Mouse (Mus musculus) liver, embryonic 11.5 days (tissue): ENCODE results near the gene Dip2c. TPM values are rescaled to one million over a fixed set of nuclear protein-coding genes. Genes with fewer than 3 reads are reported as not detected.

Experiments
- ATAC-seq: fragments of 200-750 bp; cut with Nextera tagmentation; replicated peaks from 2 replicates; pipeline ENCODE4 v1.8.0; 2017; ENCODE audit warnings: moderate number of reproducible peaks, mild to moderate bottlenecking, moderate TSS enrichment, moderate library complexity; ENCODE audit not compliant: low FRiP score
- DNase-seq: peaks from one replicate; pipeline ENCODE4 v3.0.0-alpha.2; 2017; ENCODE audit warnings: low spot score
- H3K27ac ChIP-seq: fragments of 300-500 bp; sonication (generic); 2 replicates; pipeline ENCODE4 v1.5.1; 2014; ENCODE audit warnings: mild to moderate bottlenecking, low read depth, low read length, control low read depth
- H3K27me3 ChIP-seq: fragments of 300-500 bp; sonication (generic); replicated peaks from 2 replicates; pipeline ENCODE4 v1.6.1; 2014; ENCODE audit warnings: low read length, mixed read lengths; ENCODE audit not compliant: control insufficient read depth, insufficient read depth
- H3K36me3 ChIP-seq: fragments of 300-500 bp; sonication (generic); 2 replicates; pipeline ENCODE4 v1.6.1; 2014; ENCODE audit warnings: mild to moderate bottlenecking, low read length, moderate library complexity, mixed read lengths; ENCODE audit not compliant: control insufficient read depth, insufficient read depth
- H3K4me1 ChIP-seq: fragments of 300-500 bp; sonication (generic); replicated peaks from 2 replicates; pipeline ENCODE4 v1.6.1; 2014; ENCODE audit warnings: low read length, mixed read lengths; ENCODE audit not compliant: control insufficient read depth, insufficient read depth
- H3K4me2 ChIP-seq: fragments of 300-500 bp; sonication (generic); 2 replicates; pipeline ENCODE4 v1.6.1; 2014; ENCODE audit warnings: mild to moderate bottlenecking, control low read depth, moderate library complexity
- H3K4me3 ChIP-seq: fragments of 300-500 bp; sonication (generic); 2 replicates; pipeline ENCODE4 v1.5.1; 2014; ENCODE audit warnings: low read depth, low read length, control low read depth
- H3K9ac ChIP-seq: fragments of 300-500 bp; sonication (generic); 2 replicates; pipeline ENCODE4 v1.6.1; 2014; ENCODE audit warnings: low read depth, low read length, control low read depth
- H3K9me3 ChIP-seq: fragments of 300-500 bp; sonication (generic); 2 replicates; pipeline ENCODE4 v1.6.1; 2016; ENCODE audit warnings: low read length, inconsistent platforms, mixed read lengths; ENCODE audit not compliant: control insufficient read depth
- WGBS: fragments of 180-500 bp; shearing (Covaris S2); extraction: QIAGEN DNeasy Blood & Tissue Kit; methylation state at CpG from one replicate; pipeline ENCODE4 v1.1.7; 2014; 5-methylcytosine and 5-hydroxymethylcytosine counted together
- polyA plus RNA-seq: library from polyadenylated mRNA; unstranded; fragments of >200 nt; fragmentation: Nextera tagmentation; extraction: Ambion mirVana; gene quantifications from 2 replicates; pipeline ENCODE4 v1.2.1, GENCODE M21; 2014

The Dip2c gene
- polyA plus RNA-seq, result 2.2 and 2.5 TPM in 2 replicates

- under 1% methylated on average over 67 of the region's 67 CpGs for WGBS
- H3K9ac ChIP-seq, result peak within 1 kb of the TSS; percentile 69
- H3K4me2 ChIP-seq, result peak within 1 kb of the TSS; percentile 92
- peak within 1 kb of the TSS; percentile 72 for H3K27ac ChIP-seq
- H3K36me3 ChIP-seq, result no peaks in the 10 kb centered on the region
- peak; percentile 82 for DNase-seq
- peak; percentile 89 for ATAC-seq
- no peaks in the 10 kb centered on the region for H3K4me1 ChIP-seq
- H3K9me3 ChIP-seq, result no peaks in the 10 kb centered on the region
- H3K27me3 ChIP-seq, result peaks cover 5% of the 10 kb centered on the region; the same call in 1 of the 2 replicates
- H3K4me3 ChIP-seq, result peak within 1 kb of the TSS; percentile 82
These were observed at the start of gene Dip2c for GRCm38 (mm10) chr13:9276322-9276855. Dip2c (plus strand) TSS chr13:9276528.

DNA sequence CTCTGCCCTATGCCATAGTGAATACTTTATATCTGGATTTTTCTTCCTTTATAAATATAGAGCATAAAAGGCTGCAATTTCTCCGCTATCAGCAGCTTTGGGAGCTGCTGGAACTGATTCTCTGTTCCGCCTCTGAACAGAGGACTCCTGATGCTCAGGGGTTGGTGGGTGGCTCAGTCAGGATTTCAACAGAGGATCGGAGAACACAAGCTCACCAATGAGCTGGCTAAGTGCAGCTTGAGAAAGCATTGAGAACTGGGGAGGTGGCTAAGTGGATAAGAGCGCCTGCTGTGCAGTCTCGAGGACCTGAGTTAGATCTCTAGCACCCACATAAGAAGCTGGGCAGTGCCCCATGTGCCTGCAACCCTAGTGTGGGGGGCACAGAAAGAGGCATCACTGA, 49.2 kb upstream of the Dip2c start:
- no peak overlapping the region for H3K27ac ChIP-seq
- no peaks in the 10 kb centered on the region for H3K27me3 ChIP-seq
- H3K4me3 ChIP-seq, result no peak overlapping the region
- H3K9me3 ChIP-seq, result no peaks in the 10 kb centered on the region
- ATAC-seq (no peak), DNase-seq (no peak)
- no peaks in the 10 kb centered on the region for H3K36me3 ChIP-seq
- no peaks in the 10 kb centered on the region for H3K4me1 ChIP-seq
- 76% methylated on average over 5 of the region's 5 CpGs for WGBS
- no peak overlapping the region for H3K4me2 ChIP-seq
- no peak overlapping the region for H3K9ac ChIP-seq

- ATAC-seq (peak; percentile 81), DNase-seq (no peak)
- no peaks in the 10 kb centered on the region for H3K27me3 ChIP-seq
- H3K4me3 ChIP-seq, result no peak overlapping the region
- H3K9ac ChIP-seq, result no peak overlapping the region
- 50% methylated on average over 7 of the region's 7 CpGs for WGBS
- H3K4me1 ChIP-seq, result peaks cover 2% of the 10 kb centered on the region; the same call in 1 of the 2 replicates
- H3K4me2 ChIP-seq, result peak overlapping the region; percentile 44
- no peak overlapping the region for H3K27ac ChIP-seq
- H3K36me3 ChIP-seq, result no peaks in the 10 kb centered on the region
- no peaks in the 10 kb centered on the region for H3K9me3 ChIP-seq
These were observed 38.8 kb upstream of the Dip2c start for GRCm38 (mm10) chr13:9237495-9237894.

GRCm38 (mm10) chr13:9239127-9239526, 37.2 kb upstream of the Dip2c start:
- no peak for ATAC-seq
- DNase-seq, result no peak
- Histone ChIP-seq H3K4me2 (no peak overlapping the region), H3K27ac (no peak overlapping the region), H3K36me3 (no peaks in the 10 kb centered on the region), H3K9ac (no peak overlapping the region), H3K9me3 (no peaks in the 10 kb centered on the region), H3K27me3 (no peaks in the 10 kb centered on the region), H3K4me1 (peaks cover 2% of the 10 kb centered on the region; the same call in 1 of the 2 replicates), H3K4me3 (no peak overlapping the region)
- WGBS, result 78% methylated on average over 5 of the region's 5 CpGs

- ATAC-seq (no peak), DNase-seq (no peak)
- no peaks in the 10 kb centered on the region for H3K9me3 ChIP-seq
- H3K27ac ChIP-seq, result no peak overlapping the region
- no peaks in the 10 kb centered on the region for H3K27me3 ChIP-seq
- H3K9ac ChIP-seq, result no peak overlapping the region
- H3K4me2 ChIP-seq, result no peak overlapping the region
- H3K4me3 ChIP-seq, result no peak overlapping the region
- H3K4me1 ChIP-seq, result peaks cover 2% of the 10 kb centered on the region; the same call in 1 of the 2 replicates
- H3K36me3 ChIP-seq, result no peaks in the 10 kb centered on the region
- WGBS, result 85% methylated on average over 12 of the region's 12 CpGs
These were observed 36.6 kb upstream of the Dip2c start for GRCm38 (mm10) chr13:9239631-9240236.

DNA sequence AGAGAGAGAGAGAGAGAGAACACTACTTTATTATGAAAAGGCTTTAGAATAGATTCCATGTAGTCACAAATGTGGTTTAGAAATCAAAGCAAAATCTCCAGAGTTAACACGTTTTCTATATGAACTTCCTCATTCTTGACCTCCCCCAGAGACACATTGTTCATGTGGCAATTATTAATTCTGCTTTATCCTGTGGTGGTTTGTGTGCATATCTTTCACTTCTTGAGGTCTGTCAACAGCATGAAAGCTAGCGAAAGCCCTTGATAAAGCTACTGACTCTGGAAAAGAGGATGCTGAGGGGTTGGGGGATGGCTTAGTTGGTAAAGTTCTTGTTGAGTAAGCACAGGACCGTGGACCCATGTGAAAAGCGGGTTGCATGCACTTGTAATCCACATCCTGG, 14.6 kb upstream of the Dip2c start:
- Histone ChIP-seq H3K4me1 (no peaks in the 10 kb centered on the region), H3K4me3 (no peak overlapping the region), H3K27me3 (no peaks in the 10 kb centered on the region), H3K9me3 (no peaks in the 10 kb centered on the region), H3K9ac (no peak overlapping the region), H3K4me2 (no peak overlapping the region), H3K27ac (no peak overlapping the region), H3K36me3 (no peaks in the 10 kb centered on the region)
- no peak for ATAC-seq
- 66% methylated on average over 4 of the region's 4 CpGs for WGBS
- no peak for DNase-seq

DNA sequence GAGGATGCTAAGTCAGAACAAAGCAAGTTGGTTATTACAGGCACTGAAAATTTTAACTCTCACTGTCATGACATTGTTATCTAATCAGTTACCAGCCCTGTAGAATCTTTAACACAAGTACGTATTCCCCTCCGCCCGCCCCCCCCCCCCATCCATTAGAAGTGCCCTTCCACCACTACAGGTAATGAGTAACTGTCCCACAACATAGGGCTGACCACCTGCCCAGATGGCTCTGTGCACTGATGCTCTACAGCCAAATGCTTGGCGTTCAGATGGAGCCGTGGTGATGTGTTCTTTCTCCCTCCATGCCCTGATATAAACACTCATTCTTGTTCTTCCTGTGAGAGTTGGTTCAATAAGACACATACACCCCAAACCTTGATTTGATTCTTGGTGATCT, 10.8 kb upstream of the Dip2c start:
- DNase-seq (no peak), ATAC-seq (no peak)
- Histone ChIP-seq H3K36me3 (no peaks in the 10 kb centered on the region), H3K4me2 (no peak overlapping the region), H3K9ac (no peak overlapping the region), H3K4me1 (no peaks in the 10 kb centered on the region), H3K27ac (no peak overlapping the region), H3K4me3 (no peak overlapping the region), H3K9me3 (no peaks in the 10 kb centered on the region), H3K27me3 (no peaks in the 10 kb centered on the region)
- 81% methylated on average over 5 of the region's 5 CpGs for WGBS

- H3K4me1 ChIP-seq, result no peaks in the 10 kb centered on the region
- DNase-seq, result no peak
- H3K9ac ChIP-seq, result peak overlapping the region; percentile 69
- WGBS, result under 1% methylated on average over 73 of the region's 75 CpGs
- no peaks in the 10 kb centered on the region for H3K36me3 ChIP-seq
- peak overlapping the region; percentile 72 for H3K27ac ChIP-seq
- peak overlapping the region; percentile 92 for H3K4me2 ChIP-seq
- peak overlapping the region; percentile 82 for H3K4me3 ChIP-seq
- H3K9me3 ChIP-seq, result no peaks in the 10 kb centered on the region
- ATAC-seq, result peak; percentile 67
- H3K27me3 ChIP-seq, result peaks cover 5% of the 10 kb centered on the region; the same call in 1 of the 2 replicates
These were observed 710 bp downstream of the Dip2c start for GRCm38 (mm10) chr13:9276856-9277620.
